Mouse (Mus musculus): ENCODE data around the gene Fars2. TPM values are rescaled to one million over a fixed set of nuclear protein-coding genes. Genes with fewer than 3 reads are reported as not detected.

Gene Fars2
- polyA plus RNA-seq, 1 experiment: 123 TPM

- Histone ChIP-seq H3K27me3 (ENCODE audit: control insufficient read depth, insufficient read depth, low read length) (no peaks in the 10 kb centered on the region), H3K4me3 (ENCODE audit: control insufficient read depth, low read depth, low read length) (no peak overlapping the region), H3K4me1 (ENCODE audit: control insufficient read depth, insufficient read depth, low read length) (peaks cover 10% of the 10 kb centered on the region), H3K27ac (ENCODE audit: control insufficient read depth, insufficient read depth, low read depth, low read length) (no peak overlapping the region), H3K36me3 (ENCODE audit: control insufficient read depth, insufficient read depth, low read length) (no peaks in the 10 kb centered on the region)
- TF ChIP-seq POLR2A (IDR thresholded peaks at IDR 0.05; ENCODE audit: control insufficient read depth, low read depth, low read length) (no peak), CTCF (IDR thresholded peaks at IDR 0.05; ENCODE audit: control insufficient read depth, insufficient read depth, insufficient replicate concordance, low read depth, low read length) (no peak)
Measured at GRCm38 (mm10) chr13:36720297-36721017, 603.2 kb downstream of the Fars2 start.

- H3K4me1 ChIP-seq (ENCODE audit: control insufficient read depth, insufficient read depth, low read length): peaks cover 16% of the 10 kb centered on the region
- no peak overlapping the region for H3K4me3 ChIP-seq (ENCODE audit: control insufficient read depth, low read depth, low read length)
- TF ChIP-seq CTCF (IDR thresholded peaks at IDR 0.05; ENCODE audit: control insufficient read depth, insufficient read depth, insufficient replicate concordance, low read depth, low read length) (no peak), POLR2A (IDR thresholded peaks at IDR 0.05; ENCODE audit: control insufficient read depth, low read depth, low read length) (no peak)
- no peaks in the 10 kb centered on the region for H3K36me3 ChIP-seq (ENCODE audit: control insufficient read depth, insufficient read depth, low read length)
- no peak overlapping the region for H3K27ac ChIP-seq (ENCODE audit: control insufficient read depth, insufficient read depth, low read depth, low read length)
- H3K27me3 ChIP-seq (ENCODE audit: control insufficient read depth, insufficient read depth, low read length): peaks cover 2% of the 10 kb centered on the region
Measured at GRCm38 (mm10) chr13:36722309-36722708, 605.1 kb downstream of the Fars2 start.

- Histone ChIP-seq H3K27me3 (ENCODE audit: control insufficient read depth, insufficient read depth, low read length) (peaks cover 2% of the 10 kb centered on the region), H3K36me3 (ENCODE audit: control insufficient read depth, insufficient read depth, low read length) (no peaks in the 10 kb centered on the region), H3K4me1 (ENCODE audit: control insufficient read depth, insufficient read depth, low read length) (peaks cover 16% of the 10 kb centered on the region), H3K4me3 (ENCODE audit: control insufficient read depth, low read depth, low read length) (no peak overlapping the region), H3K27ac (ENCODE audit: control insufficient read depth, insufficient read depth, low read depth, low read length) (no peak overlapping the region)
- TF ChIP-seq POLR2A (IDR thresholded peaks at IDR 0.05; ENCODE audit: control insufficient read depth, low read depth, low read length) (no peak), CTCF (IDR thresholded peaks at IDR 0.05; ENCODE audit: control insufficient read depth, insufficient read depth, insufficient replicate concordance, low read depth, low read length) (no peak)
Measured at GRCm38 (mm10) chr13:36723726-36724300, 606.6 kb downstream of the Fars2 start.

- H3K27me3 ChIP-seq (ENCODE audit: control insufficient read depth, insufficient read depth, low read length): peaks cover 2% of the 10 kb centered on the region
Measured at GRCm38 (mm10) chr13:36724533-36725470, 607.6 kb downstream of the Fars2 start.

GRCm38 (mm10) chr13:36725881-36726280, 608.7 kb downstream of the Fars2 start:
- Histone ChIP-seq H3K27ac (ENCODE audit: control insufficient read depth, insufficient read depth, low read depth, low read length) (no peak overlapping the region), H3K4me3 (ENCODE audit: control insufficient read depth, low read depth, low read length) (no peak overlapping the region), H3K36me3 (ENCODE audit: control insufficient read depth, insufficient read depth, low read length) (no peaks in the 10 kb centered on the region), H3K4me1 (ENCODE audit: control insufficient read depth, insufficient read depth, low read length) (peaks cover 17% of the 10 kb centered on the region), H3K27me3 (ENCODE audit: control insufficient read depth, insufficient read depth, low read length) (peaks cover 2% of the 10 kb centered on the region)
- no peak for TF ChIP-seq POLR2A (IDR thresholded peaks at IDR 0.05; ENCODE audit: control insufficient read depth, low read depth, low read length)
- TF ChIP-seq CTCF (IDR thresholded peaks at IDR 0.05; ENCODE audit: control insufficient read depth, insufficient read depth, insufficient replicate concordance, low read depth, low read length): no peak

More at GRCm38 (mm10) chr13:36724533-36725470, 607.6 kb downstream of the Fars2 start:
- Histone ChIP-seq H3K27ac (ENCODE audit: control insufficient read depth, insufficient read depth, low read depth, low read length) (no peak overlapping the region), H3K36me3 (ENCODE audit: control insufficient read depth, insufficient read depth, low read length) (no peaks in the 10 kb centered on the region), H3K4me3 (ENCODE audit: control insufficient read depth, low read depth, low read length) (no peak overlapping the region; the same call in 1 of the 2 replicates), H3K4me1 (ENCODE audit: control insufficient read depth, insufficient read depth, low read length) (peaks cover 16% of the 10 kb centered on the region)
- TF ChIP-seq CTCF (IDR thresholded peaks at IDR 0.05; ENCODE audit: control insufficient read depth, insufficient read depth, insufficient replicate concordance, low read depth, low read length): no peak

GRCm38 (mm10) chr13:36726551-36726950, 609.3 kb downstream of the Fars2 start:
- Histone ChIP-seq H3K27me3 (ENCODE audit: control insufficient read depth, insufficient read depth, low read length) (peaks cover 3% of the 10 kb centered on the region), H3K27ac (ENCODE audit: control insufficient read depth, insufficient read depth, low read depth, low read length) (no peak overlapping the region), H3K4me3 (ENCODE audit: control insufficient read depth, low read depth, low read length) (no peak overlapping the region), H3K36me3 (ENCODE audit: control insufficient read depth, insufficient read depth, low read length) (no peaks in the 10 kb centered on the region), H3K4me1 (ENCODE audit: control insufficient read depth, insufficient read depth, low read length) (peaks cover 19% of the 10 kb centered on the region)
- TF ChIP-seq POLR2A (IDR thresholded peaks at IDR 0.05; ENCODE audit: control insufficient read depth, low read depth, low read length): no peak
- no peak for TF ChIP-seq CTCF (IDR thresholded peaks at IDR 0.05; ENCODE audit: control insufficient read depth, insufficient read depth, insufficient replicate concordance, low read depth, low read length)

Measured in testis, adult 2 months (tissue).